Mouse (Mus musculus) brain, adult 2 months (tissue): ENCODE data around the gene Plppr1.

Source experiments
- DNase-seq: peaks from one replicate; pipeline ENCODE4 v3.0.0; 2011; ENCODE audit warnings: low read depth, low spot score

Plppr1 gene

GRCm38 (mm10) chr4:49118842-49119241 lies 59.8 kb downstream of the Plppr1 start:
- DNase-seq = no peak

DNA sequence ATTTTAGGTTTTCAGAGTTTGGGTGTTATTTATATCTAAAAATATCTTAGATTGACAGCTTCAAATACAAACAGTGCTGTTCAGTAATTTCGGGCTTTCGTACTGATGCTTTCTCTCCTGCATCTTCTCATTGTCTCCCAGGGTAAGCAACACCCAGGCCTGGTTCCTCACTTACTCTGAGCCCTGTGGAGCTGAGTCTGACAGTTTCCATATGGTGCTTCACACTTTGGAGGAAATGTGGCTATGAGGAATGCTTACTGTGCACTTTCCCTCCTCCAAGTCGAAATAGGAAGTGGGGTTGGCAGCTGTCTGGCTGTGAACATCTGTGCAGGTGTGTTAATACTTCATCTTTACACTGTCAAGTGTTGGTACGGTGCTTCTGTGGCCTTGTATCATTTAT lies 85.7 kb downstream of the Plppr1 start:
- peak; percentile 33 for DNase-seq

- DNase-seq = no peak
These were observed 89.7 kb downstream of the Plppr1 start for GRCm38 (mm10) chr4:49148775-49149174.

- no peak for DNase-seq
These were observed 90.2 kb downstream of the Plppr1 start for GRCm38 (mm10) chr4:49149251-49149650.

- peak; percentile 69 for DNase-seq
These were observed 94.8 kb downstream of the Plppr1 start for GRCm38 (mm10) chr4:49153849-49154248.

DNA sequence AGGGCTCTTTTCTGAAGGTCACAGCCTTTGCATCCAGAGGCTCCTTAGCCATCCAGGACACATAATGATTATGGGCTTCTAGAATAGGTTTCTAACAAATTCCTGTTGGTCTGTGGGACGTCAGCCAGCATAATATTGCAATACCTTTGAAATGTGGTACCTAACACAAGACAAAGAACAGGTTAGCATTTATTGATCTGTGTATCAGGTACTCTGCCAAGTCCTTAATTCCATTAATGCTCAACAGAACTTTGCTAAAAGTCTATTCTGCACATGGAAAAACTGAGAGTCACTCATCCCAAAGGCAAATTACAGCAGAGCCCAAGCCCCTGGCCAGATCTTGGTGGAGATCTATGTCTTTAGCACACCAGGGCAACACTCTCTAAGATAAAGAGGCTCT lies 97.7 kb downstream of the Plppr1 start:
- DNase-seq = no peak

- no peak for DNase-seq
These were observed 104.2 kb downstream of the Plppr1 start for GRCm38 (mm10) chr4:49163285-49163684.

DNA sequence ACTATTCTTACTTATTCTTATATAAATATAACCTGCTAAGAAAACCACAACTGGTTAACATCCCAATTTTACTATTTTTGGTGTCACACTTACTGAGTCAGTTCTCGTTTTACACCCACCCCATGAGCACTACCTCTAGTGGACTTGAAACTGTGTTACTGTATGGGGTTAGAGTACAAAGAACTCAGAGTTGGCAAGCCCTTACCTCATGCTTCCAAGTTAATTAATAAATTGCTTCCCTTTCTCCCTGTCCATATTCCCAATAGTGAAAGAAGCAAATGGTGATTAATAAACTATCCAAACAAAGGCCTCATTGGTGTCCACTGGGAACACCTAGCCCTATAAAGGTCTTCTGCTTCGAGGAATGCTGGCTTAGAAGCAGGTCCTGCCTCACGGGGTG lies 107.3 kb downstream of the Plppr1 start:
- DNase-seq = no peak

GRCm38 (mm10) chr4:49167030-49167429 lies 108.0 kb downstream of the Plppr1 start:
- no peak for DNase-seq

- DNase-seq = peak; percentile 66
These were observed 110.4 kb downstream of the Plppr1 start for GRCm38 (mm10) chr4:49169498-49169897.

GRCm38 (mm10) chr4:49178101-49178500 lies 119.0 kb downstream of the Plppr1 start:
- DNase-seq = no peak

DNA sequence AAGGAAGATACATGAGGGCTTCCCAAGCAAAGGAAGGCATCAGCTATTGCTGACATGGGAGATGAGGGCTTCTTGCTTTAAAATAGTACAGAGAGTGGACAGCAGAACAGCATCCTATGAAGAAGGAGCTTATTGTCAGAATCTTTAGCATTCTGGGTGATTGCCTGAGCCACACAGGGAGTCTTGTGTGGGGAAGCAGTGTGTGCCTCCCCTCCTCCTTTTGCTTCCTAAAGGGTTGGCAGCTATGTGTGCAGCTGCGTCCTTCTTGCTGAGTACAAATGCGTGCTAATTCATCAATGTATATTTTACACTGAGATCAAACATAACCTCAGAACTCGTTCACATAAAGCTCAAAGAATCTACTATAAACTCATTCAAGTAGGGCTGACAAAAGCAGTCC lies 119.8 kb downstream of the Plppr1 start:
- DNase-seq = peak; percentile 29

DNA sequence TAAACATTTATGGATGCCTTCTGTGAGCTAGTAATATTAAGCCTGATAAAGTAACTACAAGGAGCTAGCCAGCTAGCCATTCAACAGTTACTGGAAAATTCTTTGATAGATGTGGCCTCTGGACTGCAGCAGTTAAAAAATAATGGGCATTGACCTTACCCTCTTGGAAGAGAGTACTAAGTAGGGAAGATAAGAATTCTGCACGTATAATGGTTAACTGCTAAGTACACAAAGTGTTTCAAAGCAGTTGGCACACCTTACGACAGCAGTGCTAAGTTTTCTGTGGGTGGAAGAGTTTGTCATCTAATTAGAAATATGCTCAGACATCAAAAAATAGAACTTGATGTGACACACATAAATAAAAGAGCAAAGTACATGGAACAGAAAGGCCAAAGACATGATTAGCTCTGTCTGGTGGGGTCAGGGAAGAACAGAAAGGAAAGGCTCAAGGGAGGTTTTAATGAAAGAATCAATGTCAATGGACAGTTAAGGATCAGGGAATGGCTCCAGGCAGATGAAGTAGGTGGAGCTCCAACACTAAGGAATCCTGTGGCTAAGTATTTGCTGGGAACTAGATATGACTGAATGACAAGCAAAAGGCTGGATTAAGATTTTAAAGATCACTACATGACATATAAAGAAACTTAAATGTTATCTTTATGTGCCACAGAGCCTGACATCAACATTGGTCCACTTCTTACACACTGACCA lies 120.6 kb downstream of the Plppr1 start:
- DNase-seq = peak; percentile 24

GRCm38 (mm10) chr4:49189991-49190526 lies 131.0 kb downstream of the Plppr1 start:
- DNase-seq = peak; percentile 20

- DNase-seq = peak; percentile 55
These were observed 138.2 kb downstream of the Plppr1 start for GRCm38 (mm10) chr4:49197125-49197747.

DNA sequence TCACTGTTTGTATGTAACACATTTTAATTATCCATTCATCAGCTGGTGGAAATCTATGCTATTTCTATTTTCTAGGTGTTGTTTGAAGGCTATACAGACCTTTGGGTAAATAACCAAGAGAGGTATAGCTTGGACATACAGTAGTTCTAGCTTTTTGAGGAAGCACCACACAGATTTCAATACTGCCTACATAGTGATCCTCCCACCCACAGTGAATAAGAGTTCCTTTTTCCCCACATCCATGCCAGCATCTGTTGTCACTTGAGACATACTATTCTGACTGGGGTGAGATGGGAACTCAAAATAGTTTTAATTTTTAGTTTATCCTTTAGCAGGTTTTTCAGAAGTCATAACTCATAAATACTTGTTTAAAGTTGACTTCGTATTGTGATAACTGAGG lies 151.4 kb downstream of the Plppr1 start:
- peak; percentile 37 for DNase-seq

DNA sequence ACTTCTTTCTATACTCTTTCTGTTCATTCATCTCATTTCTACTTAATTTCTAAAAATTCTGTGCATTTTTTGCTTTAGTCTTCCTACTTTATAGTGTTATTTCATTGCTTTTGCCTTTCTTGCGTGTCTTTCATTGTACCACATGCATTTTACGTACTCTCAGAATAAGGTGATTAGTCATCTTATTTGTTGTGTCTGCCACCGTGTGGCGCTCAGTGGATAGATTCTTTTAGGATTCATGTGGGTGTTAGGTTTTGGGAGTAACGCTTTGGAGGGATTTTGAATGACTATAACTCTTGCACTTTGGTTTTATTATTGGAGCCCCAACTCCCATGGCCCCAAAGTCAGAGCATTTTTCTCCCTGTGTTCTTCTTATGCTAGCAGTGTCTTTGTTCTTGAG lies 152.5 kb downstream of the Plppr1 start:
- peak; percentile 62 for DNase-seq

GRCm38 (mm10) chr4:49212616-49213544 lies 153.8 kb downstream of the Plppr1 start:
- peak; percentile 29 for DNase-seq

GRCm38 (mm10) chr4:49214341-49214740 lies 155.3 kb downstream of the Plppr1 start:
- no peak for DNase-seq

GRCm38 (mm10) chr4:49223501-49223900 lies 164.4 kb downstream of the Plppr1 start:
- DNase-seq = peak; percentile 20

- DNase-seq = peak; percentile 39
These were observed 165.9 kb downstream of the Plppr1 start for GRCm38 (mm10) chr4:49225021-49225420.
